In the genomic region with DNA sequence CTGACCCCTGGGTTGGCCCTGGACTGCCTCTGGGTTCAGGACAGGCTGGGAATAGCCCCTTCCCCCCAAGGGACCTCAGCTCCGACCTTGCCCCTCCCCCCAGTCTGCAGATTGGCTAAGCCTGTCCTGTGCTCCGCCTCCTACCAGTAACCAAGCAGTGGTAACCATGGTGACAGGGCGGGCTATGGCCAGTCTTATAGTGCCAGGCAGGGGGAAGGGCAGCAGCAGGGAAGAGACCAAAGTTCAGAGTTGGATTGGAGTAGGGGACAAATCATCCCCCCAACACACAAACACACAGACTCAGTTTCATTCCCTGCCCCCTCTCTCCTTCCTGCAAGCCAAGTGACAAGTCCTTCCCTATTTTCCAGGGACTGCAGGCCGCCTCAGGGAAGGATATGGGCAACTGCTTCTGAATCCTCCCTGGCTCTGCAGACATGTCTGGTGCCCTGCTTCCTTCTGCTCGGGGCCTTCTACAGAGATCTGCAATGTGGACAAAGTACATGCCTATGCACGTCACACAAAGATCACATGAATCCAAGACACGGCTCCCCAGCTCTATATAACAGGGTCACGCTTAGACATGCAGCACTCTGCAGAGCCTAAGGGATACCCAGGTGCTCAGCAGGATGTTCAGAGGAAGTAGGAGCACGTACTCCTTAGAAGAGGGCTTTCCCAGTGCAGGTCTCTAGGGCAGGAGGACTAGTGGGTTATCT, we compare ENCODE assay signal across 8 mouse cellular contexts. TPM values are rescaled to one million over a fixed set of nuclear protein-coding genes. Genes with fewer than 3 reads are reported as not detected.
DNase-seq lines count a peak whose midpoint lies in the region; ATAC-seq and TF ChIP-seq lines count a peak whose summit lies in the region.

No protein-coding gene starts in this region.

- no peaks in the 10 kb centered on the region for H3K9me3 ChIP-seq in liver, embryonic 16.5 days (replicated peaks; ENCODE audit: control insufficient read depth, low read length)

- H3K27ac ChIP-seq in layer of hippocampus, adult 2 months: peak overlapping the region; percentile 67
- peak overlapping the region; percentile 13 for H3K27ac ChIP-seq in liver, embryonic 16.5 days (ENCODE audit: low read length)

- WGBS in liver, embryonic 16.5 days (ENCODE audit: insufficient replicate concordance): 35% methylated on average over 9 of the region's 9 CpGs

- DNase-seq in heart, adult 11 months: peak; percentile 93
- DNase-seq in heart, adult 9 months (ENCODE audit: low spot score in 2 of 2): no peak
- DNase-seq in embryo, embryonic 11 days: peak; percentile 99
- peak; percentile 31 to 49 for DNase-seq in heart, postnatal 14 days
- peak; percentile 72 to 74 for DNase-seq in layer of hippocampus, adult 2 months (ENCODE audit: low spot score in 2 of 2)
- peak; percentile 74 for DNase-seq in ovary, postnatal 36 days (ENCODE audit: low spot score)
- no peak for DNase-seq in spleen, adult 18-20 months

- H3K27me3 ChIP-seq in liver, embryonic 16.5 days (ENCODE audit: control insufficient read depth, insufficient read depth, low read depth, low read length): no peaks in the 10 kb centered on the region

- no peak overlapping the region; the same call in 1 of the 2 replicates for H3K4me3 ChIP-seq in layer of hippocampus, adult 2 months
- H3K4me3 ChIP-seq in liver, embryonic 16.5 days (ENCODE audit: low read depth, low read length): no peak overlapping the region

- H3K36me3 ChIP-seq in liver, embryonic 16.5 days (ENCODE audit: control insufficient read depth, insufficient read depth): no peaks in the 10 kb centered on the region

- H3K4me2 ChIP-seq in liver, embryonic 16.5 days (ENCODE audit: low read depth, low read length): peak overlapping the region; percentile 25; the same call in 1 of the 2 replicates

- peaks cover 29% of the 10 kb centered on the region for H3K4me1 ChIP-seq in liver, embryonic 16.5 days (ENCODE audit: control insufficient read depth, low read depth, low read length)

- no peak overlapping the region for H3K9ac ChIP-seq in liver, embryonic 16.5 days (ENCODE audit: low read depth, low read length)

- no peak for TF ChIP-seq CTCF in layer of hippocampus, adult 2 months (conservative IDR thresholded peaks at IDR 0.05)

- intact Hi-C loops in heart, postnatal 14 days (cut with DNase I): loop anchor here (2.0 kb wide), 1 partner anchor 20 kb away; no protein-coding TSS in a partner anchor

- peak; percentile 86 for ATAC-seq in liver, embryonic 16.5 days (ENCODE audit: low read depth)

RNA-seq across cellular contexts. Expression of gene Ptprf, which starts 14.5 kb away (rescaled TPM):
- 10 to 100 TPM; 13.0 to 16.4 TPM for total RNA-seq in heart, postnatal 14 days (2021)
- total RNA-seq in layer of hippocampus, adult 2 months (2021): 10 to 100 TPM; 69.8 to 73.0 TPM
- polyA plus RNA-seq in liver, embryonic 16.5 days (2015; fragmentation: Nextera tagmentation; extraction: Ambion mirVana): 12.0 and 14.3 TPM in 2 replicates

Comparison
In these comparisons a context has a peak if more than half of its experiments do, and no peak if none do; other contexts are left out.
1. DNase-seq: peak in heart, adult 11 months (single experiment), embryo, embryonic 11 days (single experiment), heart, postnatal 14 days (2 of 2), layer of hippocampus, adult 2 months (2 of 2) and ovary, postnatal 36 days (single experiment); none in heart, adult 9 months (0 of 2) and spleen, adult 18-20 months (0 of 2).
2. RNA of gene Ptprf, which starts 14.5 kb away (total RNA-seq): 69.8 to 73.0 TPM in layer of hippocampus, adult 2 months; 13.0 to 16.4 TPM in heart, postnatal 14 days; every median in the first group is over 4 times any median in the second.